Mouse (Mus musculus): ENCODE measurements at regions not wholly inside any gene's neighbourhood (a gene's known extent, or its start where the extent isn't known, plus 50 kb on each side); places are given as distances from the start of the nearest gene placed in this dataset.

DNA sequence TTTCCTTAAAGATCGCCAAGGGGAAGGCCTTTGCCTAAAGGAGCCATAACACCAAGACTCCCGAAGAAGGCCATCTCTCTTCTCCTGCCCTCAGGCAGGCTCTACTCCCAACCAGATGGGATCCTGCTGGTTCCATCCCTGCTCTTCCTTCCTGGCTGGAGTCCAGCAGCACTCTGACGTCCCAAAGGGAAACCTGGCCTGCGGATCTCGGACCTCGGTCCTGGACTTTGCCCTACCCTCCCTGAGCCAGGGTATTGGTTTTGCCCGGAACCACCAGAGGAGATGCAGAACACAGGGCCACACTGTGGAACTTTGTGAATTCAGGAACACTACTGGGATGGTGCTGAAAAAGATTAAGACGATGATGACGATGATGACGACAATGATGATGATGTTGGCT lies 67.4 kb upstream of the Myo10 start:
- Histone ChIP-seq H3K4me3 (ENCODE audit: control insufficient read depth in 1 of 2, insufficient read depth in 1 of 2, low read depth in 2 of 2, low read length in 2 of 2) (no peak overlapping the region), H3K36me3 (ENCODE audit: control insufficient read depth in 1 of 2, insufficient read depth in 2 of 2, low read length in 2 of 2) (no peaks in the 10 kb centered on the region), H3K4me1 (ENCODE audit: control insufficient read depth in 1 of 2, insufficient read depth in 2 of 2, low read length in 2 of 2) (no peaks in the 10 kb centered on the region), H3K79me2 (ENCODE audit: control insufficient read depth, insufficient read depth, low read length, poor library complexity) (no peaks in the 10 kb centered on the region), H3K9ac (ENCODE audit: control insufficient read depth, low read depth, low read length, poor library complexity, severe bottlenecking) (no peak overlapping the region), H3K27ac (ENCODE audit: control insufficient read depth, low read depth, low read length) (no peak overlapping the region), H3K9me3 (replicated peaks; ENCODE audit: insufficient read depth, low read length) (no peaks in the 10 kb centered on the region; the same call in 1 of the 2 replicates), H3K27me3 (ENCODE audit: control insufficient read depth in 1 of 2, insufficient read depth in 2 of 2, low read length in 2 of 2) (no peaks in the 10 kb centered on the region)
- no peak for DNase-seq (ENCODE audit: low read depth, low spot score)
- TF ChIP-seq ZNF384 (IDR thresholded peaks at IDR 0.05; ENCODE audit: low read depth, low read length) = no peak
- no peak for TF ChIP-seq BHLHE40 (IDR thresholded peaks at IDR 0.05; ENCODE audit: borderline replicate concordance, low read depth, low read length)
- no peak for TF ChIP-seq MXI1 (IDR thresholded peaks at IDR 0.05; ENCODE audit: low read depth, low read length)
- no peak for TF ChIP-seq CTCF (IDR thresholded peaks at IDR 0.05 in 2 of 3, conservative IDR thresholded peaks at IDR 0.05 in 1 of 3; ENCODE audit: control insufficient read depth in 1 of 3, insufficient read depth in 1 of 3, low read depth in 2 of 3, low read length in 3 of 3, poor library complexity in 1 of 3, severe bottlenecking in 1 of 3)
- no peak for TF ChIP-seq CHD1 (IDR thresholded peaks at IDR 0.05; ENCODE audit: low read depth, low read length)
- no peak for TF ChIP-seq NRF1 (IDR thresholded peaks at IDR 0.05; ENCODE audit: insufficient read depth, low read depth, low read length, poor library complexity, severe bottlenecking)
- no peak for TF ChIP-seq POLR2AphosphoS5 (IDR thresholded peaks at IDR 0.05; ENCODE audit: borderline replicate concordance, low read depth, low read length)
- no peak for TF ChIP-seq EP300 (IDR thresholded peaks at IDR 0.05; ENCODE audit: low read depth in 1 of 2, low read length in 2 of 2)
- no peak for TF ChIP-seq RCOR1 (IDR thresholded peaks at IDR 0.05; ENCODE audit: low read depth, low read length)
- no peak for TF ChIP-seq MAFK (IDR thresholded peaks at IDR 0.05; ENCODE audit: borderline replicate concordance, low read depth, low read length)
- TF ChIP-seq MEF2A (IDR thresholded peaks at IDR 0.05; ENCODE audit: extremely low read depth, insufficient replicate concordance, low read depth, low read length, poor library complexity, severe bottlenecking) = no peak
- no peak for TF ChIP-seq USF2 (IDR thresholded peaks at IDR 0.05; ENCODE audit: borderline replicate concordance in 1 of 2, insufficient read depth in 1 of 2, low read depth in 1 of 2, low read length in 2 of 2)
- TF ChIP-seq MYB (IDR thresholded peaks at IDR 0.05; ENCODE audit: low read depth, low read length) = no peak
- no peak for TF ChIP-seq HCFC1 (IDR thresholded peaks at IDR 0.05; ENCODE audit: low read depth, low read length)
- no peak for TF ChIP-seq ZKSCAN1 (IDR thresholded peaks at IDR 0.05; ENCODE audit: low read depth, low read length)
- no peak for TF ChIP-seq MAX (IDR thresholded peaks at IDR 0.05; ENCODE audit: low read length)
- no peak for TF ChIP-seq ZC3H11A (IDR thresholded peaks at IDR 0.05; ENCODE audit: low read depth, low read length)

DNA sequence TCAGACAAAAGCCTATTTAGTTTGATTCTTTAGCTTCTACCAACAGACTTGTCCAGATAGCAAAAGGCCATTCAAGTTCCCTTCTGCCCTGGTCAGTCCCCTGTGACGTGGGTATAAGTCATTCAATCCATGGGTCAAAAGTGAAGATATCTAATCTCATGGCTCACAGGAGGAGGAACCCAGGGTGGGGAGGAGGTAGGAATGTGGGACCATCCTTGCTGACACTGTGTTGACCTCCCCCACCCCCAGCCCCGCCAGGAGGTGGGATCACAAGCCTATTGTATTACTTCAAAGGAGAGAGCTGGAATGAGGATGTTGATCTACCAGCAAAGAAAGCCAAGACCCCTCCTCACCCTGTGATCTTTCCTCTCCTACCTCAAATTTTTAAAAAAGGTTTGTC lies 66.5 kb upstream of the Myo10 start:
- Histone ChIP-seq H3K79me2 (ENCODE audit: control insufficient read depth, insufficient read depth, low read length, poor library complexity) (no peaks in the 10 kb centered on the region), H3K27me3 (ENCODE audit: control insufficient read depth in 1 of 2, insufficient read depth in 2 of 2, low read length in 2 of 2) (no peaks in the 10 kb centered on the region), H3K4me1 (ENCODE audit: control insufficient read depth in 1 of 2, insufficient read depth in 2 of 2, low read length in 2 of 2) (no peaks in the 10 kb centered on the region), H3K9me3 (replicated peaks; ENCODE audit: insufficient read depth, low read length) (no peaks in the 10 kb centered on the region; the same call in 1 of the 2 replicates), H3K27ac (ENCODE audit: control insufficient read depth, low read depth, low read length) (no peak overlapping the region), H3K36me3 (ENCODE audit: control insufficient read depth in 1 of 2, insufficient read depth in 2 of 2, low read length in 2 of 2) (no peaks in the 10 kb centered on the region), H3K4me3 (ENCODE audit: control insufficient read depth in 1 of 2, insufficient read depth in 1 of 2, low read depth in 2 of 2, low read length in 2 of 2) (no peak overlapping the region), H3K9ac (ENCODE audit: control insufficient read depth, low read depth, low read length, poor library complexity, severe bottlenecking) (no peak overlapping the region)
- no peak for TF ChIP-seq MAZ (IDR thresholded peaks at IDR 0.05; ENCODE audit: low read depth, low read length)
- no peak for TF ChIP-seq BHLHE40 (IDR thresholded peaks at IDR 0.05; ENCODE audit: borderline replicate concordance, low read depth, low read length)
- TF ChIP-seq MAX (IDR thresholded peaks at IDR 0.05; ENCODE audit: low read length) = no peak
- no peak for TF ChIP-seq MYB (IDR thresholded peaks at IDR 0.05; ENCODE audit: low read depth, low read length)
- TF ChIP-seq MYC (IDR thresholded peaks at IDR 0.05; ENCODE audit: low read depth, low read length) = no peak
- no peak for TF ChIP-seq CHD1 (IDR thresholded peaks at IDR 0.05; ENCODE audit: low read depth, low read length)
- no peak for TF ChIP-seq TCF12 (IDR thresholded peaks at IDR 0.05; ENCODE audit: low read depth, low read length)
- no peak for TF ChIP-seq POLR2AphosphoS2 (IDR thresholded peaks at IDR 0.05; ENCODE audit: low read length)
- no peak for TF ChIP-seq USF2 (IDR thresholded peaks at IDR 0.05; ENCODE audit: borderline replicate concordance in 1 of 2, insufficient read depth in 1 of 2, low read depth in 1 of 2, low read length in 2 of 2)
- TF ChIP-seq TBP (IDR thresholded peaks at IDR 0.05; ENCODE audit: low read depth, low read length) = no peak
- no peak for DNase-seq (ENCODE audit: low read depth, low spot score)
